Mouse (Mus musculus) frontal cortex, postnatal 25 days (tissue): ENCODE measurements around the gene Brd7.

ENCODE experiments used
- DNase-seq, 2 experiments: peaks; one replicate each; pipeline ENCODE4 v3.0.0; 2022; ENCODE audit warnings: low spot score in 2 of 2

The Brd7 gene

GRCm38 (mm10) chr8:88310286-88310685 lies 51.7 kb downstream of the Brd7 start:
- no peak for DNase-seq

- DNase-seq = no peak
These were observed 52.1 kb downstream of the Brd7 start for GRCm38 (mm10) chr8:88309881-88310280.

- DNase-seq = no peak
These were observed 52.6 kb downstream of the Brd7 start for GRCm38 (mm10) chr8:88309274-88309873.

- no peak for DNase-seq
These were observed 54.3 kb downstream of the Brd7 start for GRCm38 (mm10) chr8:88307736-88308135.

GRCm38 (mm10) chr8:88306511-88306910 lies 55.5 kb downstream of the Brd7 start:
- DNase-seq = no peak

- no peak for DNase-seq
These were observed 56.2 kb downstream of the Brd7 start for GRCm38 (mm10) chr8:88305814-88306213.

GRCm38 (mm10) chr8:88301589-88302437 lies 60.2 kb downstream of the Brd7 start:
- DNase-seq = no peak

- DNase-seq = no peak
These were observed 61.9 kb downstream of the Brd7 start for GRCm38 (mm10) chr8:88299907-88300603.

GRCm38 (mm10) chr8:88298733-88299103 lies 63.3 kb downstream of the Brd7 start:
- DNase-seq = no peak

- DNase-seq = no peak
These were observed 63.8 kb downstream of the Brd7 start for GRCm38 (mm10) chr8:88297976-88298732.

GRCm38 (mm10) chr8:88294977-88295376 lies 67.0 kb downstream of the Brd7 start:
- DNase-seq = no peak

- no peak for DNase-seq
These were observed 68.2 kb downstream of the Brd7 start for GRCm38 (mm10) chr8:88293590-88294356.

- no peak for DNase-seq
These were observed 69.1 kb downstream of the Brd7 start for GRCm38 (mm10) chr8:88292926-88293325.

- no peak for DNase-seq
These were observed 70.7 kb downstream of the Brd7 start for GRCm38 (mm10) chr8:88291305-88291690.

GRCm38 (mm10) chr8:88290326-88291304 lies 71.4 kb downstream of the Brd7 start:
- DNase-seq = no peak

- no peak for DNase-seq
These were observed 72.1 kb downstream of the Brd7 start for GRCm38 (mm10) chr8:88289901-88290300.

GRCm38 (mm10) chr8:88288622-88289242 lies 73.3 kb downstream of the Brd7 start:
- DNase-seq = no peak

- no peak for DNase-seq
These were observed 75.5 kb downstream of the Brd7 start for GRCm38 (mm10) chr8:88286421-88286960.
